12 mouse cellular contexts compared by ENCODE assay signal in the genomic region with DNA sequence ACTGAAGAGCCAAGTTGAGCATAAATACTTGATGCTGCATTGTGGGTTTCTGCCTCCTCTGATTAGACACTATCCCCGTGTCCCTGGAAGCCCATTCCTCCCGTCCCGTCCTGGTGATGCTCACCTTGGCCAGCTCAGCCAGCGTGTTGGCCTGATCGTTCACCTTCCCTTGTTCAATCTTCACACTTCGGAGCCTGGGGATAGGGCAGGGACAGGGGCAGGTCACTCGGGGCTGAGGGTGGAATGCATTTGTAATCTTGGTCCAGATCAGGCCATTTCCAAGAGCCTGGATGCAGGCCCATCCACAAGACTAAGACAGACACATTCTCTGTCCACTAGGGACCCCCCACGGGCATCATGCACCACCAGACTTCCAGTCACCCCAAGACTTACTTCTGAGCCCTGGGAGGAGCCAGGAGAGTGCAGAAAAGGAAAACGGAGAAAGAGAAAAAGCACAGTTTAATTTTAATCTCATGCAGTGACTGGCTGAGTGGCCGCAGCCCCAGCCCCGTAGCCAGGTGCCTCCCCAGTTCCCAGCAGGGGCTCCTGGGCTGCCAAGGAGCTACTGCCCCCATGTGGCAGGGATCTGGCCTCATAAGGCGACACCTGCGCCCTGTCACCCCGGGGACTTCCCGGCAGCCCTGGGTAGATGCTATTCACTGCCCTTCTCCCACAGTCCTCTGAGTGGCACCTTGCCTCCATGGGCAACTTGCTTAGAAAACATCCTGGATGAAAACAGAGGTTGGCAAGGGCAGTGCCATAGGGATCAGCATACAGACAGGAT. TPM values are rescaled to one million over a fixed set of nuclear protein-coding genes. Genes with fewer than 3 reads are reported as not detected.
A peak's percentile ranks its signal among the peaks of the same experiment; 100 is the strongest.
DNase-seq lines count a peak whose midpoint lies in the region; ATAC-seq and TF ChIP-seq lines count a peak whose summit lies in the region.
"Had no signal": no experiment of that assay in that cellular context is flagged by ENCODE, and none has a peak within 500 bp of the region (broad histone marks: within the 10 kb centered on the region; RNA-seq: fewer than 3 reads in every experiment).

No protein-coding gene starts in this region.

- no peaks in the 10 kb centered on the region for H3K79me2 ChIP-seq in heart, adult 2 months (replicated peaks; ENCODE audit: control insufficient read depth, insufficient read depth, low read length)

- TF ChIP-seq CTCF in heart, adult 2 months (IDR thresholded peaks at IDR 0.05): peak; percentile 39
- TF ChIP-seq CTCF in lung, postnatal 0 days (IDR thresholded peaks at IDR 0.05): peak; percentile 37
- TF ChIP-seq CTCF in lung, adult 2 months (IDR thresholded peaks at IDR 0.05; ENCODE audit: insufficient read depth, low read length): no peak
- 0 out of 2 replicates have a peak, but pooled peaks have one; percentile 31 for TF ChIP-seq CTCF in bone marrow, adult 2 months (IDR thresholded peaks at IDR 0.05; ENCODE audit: control insufficient read depth, insufficient read depth, low read length)
- TF ChIP-seq CTCF in cerebellum, adult 2 months (IDR thresholded peaks at IDR 0.05; ENCODE audit: borderline replicate concordance, insufficient read depth, low read depth, low read length): no peak

- H3K27ac ChIP-seq in heart, adult 2 months: no peak overlapping the region
- no peak overlapping the region for H3K27ac ChIP-seq in lung, postnatal 0 days (ENCODE audit: low read length)
- H3K27ac ChIP-seq in bone marrow, adult 2 months (ENCODE audit: control insufficient read depth, insufficient read depth, low read depth, low read length, poor library complexity): no peak overlapping the region
- no peak overlapping the region for H3K27ac ChIP-seq in midbrain, embryonic 13.5 days
- no peak overlapping the region for H3K27ac ChIP-seq in cerebellum, adult 2 months (ENCODE audit: insufficient read depth, low read length)
- H3K27ac ChIP-seq: midbrain, embryonic 15.5 days had no signal

- no peak overlapping the region for H3K4me3 ChIP-seq in heart, adult 2 months
- H3K4me3 ChIP-seq in lung, postnatal 0 days (ENCODE audit: low read depth, low read length): no peak overlapping the region
- no peak overlapping the region for H3K4me3 ChIP-seq in lung, adult 2 months (replicated peaks; ENCODE audit: extremely low read depth, low read depth, low read length)
- no peak overlapping the region for H3K4me3 ChIP-seq in bone marrow, adult 2 months (replicated peaks; ENCODE audit: control insufficient read depth, low read depth, low read length)
- no peak overlapping the region for H3K4me3 ChIP-seq in midbrain, embryonic 13.5 days (replicated peaks)
- H3K4me3 ChIP-seq in cerebellum, adult 2 months (replicated peaks; ENCODE audit: insufficient read depth, low read depth, low read length): no peak overlapping the region
- H3K4me3 ChIP-seq: midbrain, embryonic 15.5 days had no signal

- no peaks in the 10 kb centered on the region for H3K36me3 ChIP-seq in heart, adult 2 months (ENCODE audit: control insufficient read depth, insufficient read depth, low read length)
- H3K36me3 ChIP-seq in lung, postnatal 0 days (ENCODE audit: insufficient read depth, low read length): no peaks in the 10 kb centered on the region
- peaks cover 29% of the 10 kb centered on the region for H3K36me3 ChIP-seq in midbrain, embryonic 13.5 days
- H3K36me3 ChIP-seq: G1E; midbrain, embryonic 15.5 days had no signal

- no peak for TF ChIP-seq EP300 in heart, adult 2 months (IDR thresholded peaks at IDR 0.05; ENCODE audit: insufficient read depth, low read depth, low read length)
- no peak for TF ChIP-seq EP300 in lung, postnatal 0 days (IDR thresholded peaks at IDR 0.05)

- DNase-seq in heart, adult 2 months: no peak
- no peak for DNase-seq in heart, postnatal 36 days
- DNase-seq in lung, postnatal 0 days (ENCODE audit: low spot score): no peak
- DNase-seq in lung, adult 2 months: no peak
- DNase-seq in thymus, postnatal 0 days (ENCODE audit: low spot score): peak; percentile 58
- DNase-seq in cerebellum, adult 2 months: no peak
- DNase-seq: kidney, postnatal 14 days; lung, postnatal 10 days had no signal

- 49% methylated on average over 15 of the region's 15 CpGs for WGBS in heart, adult 2 months
- WGBS in lung, postnatal 0 days: 49% methylated on average over 15 of the region's 15 CpGs
- WGBS in lung, adult 2 months: 51% methylated on average over 15 of the region's 15 CpGs
- 49% methylated on average over 15 of the region's 15 CpGs for WGBS in bone marrow, adult 2 months
- 60% methylated on average over 15 of the region's 15 CpGs for WGBS in midbrain, embryonic 13.5 days
- WGBS in cerebellum, adult 2 months: 50% methylated on average over 15 of the region's 15 CpGs

- intact Hi-C loops in heart, adult 2 months (cut with DNase I): no loop called here
- intact Hi-C loops in heart, postnatal 36 days (cut with DNase I): no loop called here

- ATAC-seq in lung, postnatal 0 days: no peak
- ATAC-seq in midbrain, embryonic 13.5 days: no peak
- ATAC-seq: midbrain, embryonic 15.5 days had no signal

- no peak for TF ChIP-seq POLR2A in heart, adult 2 months (IDR thresholded peaks at IDR 0.05; ENCODE audit: insufficient read depth, low read depth, low read length)
- TF ChIP-seq POLR2A in lung, adult 2 months (IDR thresholded peaks at IDR 0.05; ENCODE audit: borderline replicate concordance, extremely low read depth, low read depth, low read length): no peak
- TF ChIP-seq POLR2A in bone marrow, adult 2 months (IDR thresholded peaks at IDR 0.05; ENCODE audit: borderline replicate concordance, control insufficient read depth, low read depth, low read length): no peak
- no peak for TF ChIP-seq POLR2A in cerebellum, adult 2 months (IDR thresholded peaks at IDR 0.05; ENCODE audit: borderline replicate concordance, insufficient read depth, low read length)

- H3K4me1 ChIP-seq in heart, adult 2 months (ENCODE audit: control insufficient read depth, insufficient read depth, low read length): no peaks in the 10 kb centered on the region
- no peaks in the 10 kb centered on the region for H3K4me1 ChIP-seq in lung, postnatal 0 days (ENCODE audit: insufficient read depth, low read depth, low read length)
- no peaks in the 10 kb centered on the region for H3K4me1 ChIP-seq in lung, adult 2 months (ENCODE audit: control insufficient read depth, insufficient read depth, low read length)
- H3K4me1 ChIP-seq in bone marrow, adult 2 months (ENCODE audit: control insufficient read depth, insufficient read depth, low read length): peaks cover 3% of the 10 kb centered on the region
- peaks cover 6% of the 10 kb centered on the region; the same call in 1 of the 2 replicates for H3K4me1 ChIP-seq in midbrain, embryonic 13.5 days (replicated peaks)
- no peaks in the 10 kb centered on the region for H3K4me1 ChIP-seq in cerebellum, adult 2 months (ENCODE audit: control insufficient read depth, insufficient read depth, low read length)
- H3K4me1 ChIP-seq: midbrain, embryonic 15.5 days had no signal

- H3K27me3 ChIP-seq in heart, adult 2 months (ENCODE audit: control insufficient read depth, insufficient read depth, low read length): no peaks in the 10 kb centered on the region
- no peaks in the 10 kb centered on the region for H3K27me3 ChIP-seq in lung, postnatal 0 days (replicated peaks; ENCODE audit: insufficient read depth, low read length)
- no peaks in the 10 kb centered on the region for H3K27me3 ChIP-seq in midbrain, embryonic 13.5 days
- H3K27me3 ChIP-seq in cerebellum, adult 2 months (ENCODE audit: control insufficient read depth, insufficient read depth, low read length): no peaks in the 10 kb centered on the region
- H3K27me3 ChIP-seq: midbrain, embryonic 15.5 days had no signal

- H3K4me2 ChIP-seq in lung, postnatal 0 days (replicated peaks; ENCODE audit: low read depth, low read length): no peak overlapping the region
- no peak overlapping the region for H3K4me2 ChIP-seq in midbrain, embryonic 13.5 days (replicated peaks)
- H3K4me2 ChIP-seq: midbrain, embryonic 15.5 days had no signal

- no peaks in the 10 kb centered on the region for H3K9me3 ChIP-seq in lung, postnatal 0 days (ENCODE audit: low read length)
- no peaks in the 10 kb centered on the region for H3K9me3 ChIP-seq in midbrain, embryonic 13.5 days
- H3K9me3 ChIP-seq: G1E; midbrain, embryonic 15.5 days had no signal

- H3K9ac ChIP-seq in heart, adult 2 months (ENCODE audit: low read depth, low read length): no peak overlapping the region
- no peak overlapping the region for H3K9ac ChIP-seq in lung, postnatal 0 days (replicated peaks; ENCODE audit: low read depth)
- no peak overlapping the region; the same call in 1 of the 2 replicates for H3K9ac ChIP-seq in midbrain, embryonic 13.5 days (replicated peaks)
- H3K9ac ChIP-seq: midbrain, embryonic 15.5 days had no signal

RNA-seq across cellular contexts. Expression of a gene that starts 7.0 kb away (rescaled TPM):
- total RNA-seq in heart, adult 2 months (2021): 10 to 100 TPM in 1 of 2 experiments, 1 to 10 TPM in 1; 8.9 to 18.6 TPM
- 15.2 and 36.2 TPM in 2 replicates for polyA plus RNA-seq in heart, adult 2 months (2012; rRNA removed)
- total RNA-seq in heart, postnatal 36 days (2021): 10 to 100 TPM; 11.3 to 11.4 TPM
- 9.4 and 10.7 TPM in 2 replicates for polyA plus RNA-seq in lung, postnatal 0 days (2015; fragmentation: Nextera tagmentation; extraction: Ambion mirVana)
- polyA plus RNA-seq in lung, adult 2 months (2012; rRNA removed): 50.3 and 78.3 TPM in 2 replicates
- polyA plus RNA-seq in bone marrow, adult 2 months (2011; ENCODE audit: insufficient read depth, insufficient read length, low replicate concordance, missing spikeins): 19.1 and 44.8 TPM in 2 replicates
- 11.0 and 11.4 TPM in 2 replicates for polyA plus RNA-seq in thymus, postnatal 0 days (2015; fragmentation: Nextera tagmentation; extraction: Ambion mirVana)
- 7.7 and 10.5 TPM in 2 replicates for polyA plus RNA-seq in midbrain, embryonic 13.5 days (2015; fragmentation: Nextera tagmentation; extraction: Ambion mirVana)
- polyA plus RNA-seq in cerebellum, adult 2 months (2012; rRNA removed): 33.1 and 34.0 TPM in 2 replicates

RNA-seq across cellular contexts. Expression of a gene that starts 16.5 kb away (rescaled TPM):
- 10 to 100 TPM; 12.6 to 14.7 TPM for total RNA-seq in heart, adult 2 months (2021)
- polyA plus RNA-seq in heart, adult 2 months (2012; rRNA removed): 21.5 and 29.0 TPM in 2 replicates
- 10 to 100 TPM; 10.4 to 13.6 TPM for total RNA-seq in heart, postnatal 36 days (2021)
- 0.24 and 0.25 TPM in 2 replicates for polyA plus RNA-seq in lung, postnatal 0 days (2015; fragmentation: Nextera tagmentation; extraction: Ambion mirVana)
- 3.4 and 5.0 TPM in 2 replicates for polyA plus RNA-seq in lung, adult 2 months (2012; rRNA removed)
- not detected in 2 replicates for polyA plus RNA-seq in bone marrow, adult 2 months (2011; ENCODE audit: insufficient read depth, insufficient read length, low replicate concordance, missing spikeins)
- 0.36 and 0.85 TPM in 2 replicates for polyA plus RNA-seq in thymus, postnatal 0 days (2015; fragmentation: Nextera tagmentation; extraction: Ambion mirVana)
- 19.6 and 26.9 TPM in 2 replicates for polyA plus RNA-seq in midbrain, embryonic 13.5 days (2015; fragmentation: Nextera tagmentation; extraction: Ambion mirVana)
- polyA plus RNA-seq in cerebellum, adult 2 months (2012; rRNA removed): 19.4 and 22.1 TPM in 2 replicates

RNA-seq across cellular contexts. Expression of a gene that starts 27.2 kb away (rescaled TPM):
- 10 to 100 TPM; 44.6 to 49.1 TPM for total RNA-seq in heart, adult 2 months (2021)
- polyA plus RNA-seq in heart, adult 2 months (2012; rRNA removed): 26.8 and 40.7 TPM in 2 replicates
- total RNA-seq in heart, postnatal 36 days (2021): 10 to 100 TPM; 45.2 to 49.4 TPM
- polyA plus RNA-seq in lung, postnatal 0 days (2015; fragmentation: Nextera tagmentation; extraction: Ambion mirVana): 63.7 and 68.5 TPM in 2 replicates
- 43.8 and 48.0 TPM in 2 replicates for polyA plus RNA-seq in lung, adult 2 months (2012; rRNA removed)
- 27.6 and 41.7 TPM in 2 replicates for polyA plus RNA-seq in bone marrow, adult 2 months (2011; ENCODE audit: insufficient read depth, insufficient read length, low replicate concordance, missing spikeins)
- polyA plus RNA-seq in thymus, postnatal 0 days (2015; fragmentation: Nextera tagmentation; extraction: Ambion mirVana): 93.8 and 98.6 TPM in 2 replicates
- polyA plus RNA-seq in midbrain, embryonic 13.5 days (2015; fragmentation: Nextera tagmentation; extraction: Ambion mirVana): 160 TPM in 2 replicates
- 123 and 145 TPM in 2 replicates for polyA plus RNA-seq in cerebellum, adult 2 months (2012; rRNA removed)

RNA-seq across cellular contexts. Expression of a gene that starts 38.3 kb away (rescaled TPM):
- not detected for total RNA-seq in heart, adult 2 months (2021)
- 0.15 and 0.16 TPM in 2 replicates for polyA plus RNA-seq in heart, adult 2 months (2012; rRNA removed)
- total RNA-seq in heart, postnatal 36 days (2021): not detected
- polyA plus RNA-seq in lung, postnatal 0 days (2015; fragmentation: Nextera tagmentation; extraction: Ambion mirVana): 0.13 and 0.16 TPM in 2 replicates
- polyA plus RNA-seq in lung, adult 2 months (2012; rRNA removed): 0.86 and 1.5 TPM in 2 replicates
- 0.36 and 1.9 TPM in 2 replicates for polyA plus RNA-seq in bone marrow, adult 2 months (2011; ENCODE audit: insufficient read depth, insufficient read length, low replicate concordance, missing spikeins)
- polyA plus RNA-seq in thymus, postnatal 0 days (2015; fragmentation: Nextera tagmentation; extraction: Ambion mirVana): 16.2 TPM in 2 replicates
- not detected in 2 replicates for polyA plus RNA-seq in midbrain, embryonic 13.5 days (2015; fragmentation: Nextera tagmentation; extraction: Ambion mirVana)
- polyA plus RNA-seq in cerebellum, adult 2 months (2012; rRNA removed): 1.8 and 1.9 TPM in 2 replicates

RNA-seq across cellular contexts. Expression of a gene that starts 41.7 kb away (rescaled TPM):
- 1 to 10 TPM; 6.0 to 7.4 TPM for total RNA-seq in heart, adult 2 months (2021)
- 12.7 and 13.9 TPM in 2 replicates for polyA plus RNA-seq in heart, adult 2 months (2012; rRNA removed)
- 1 to 10 TPM; 6.4 to 8.9 TPM for total RNA-seq in heart, postnatal 36 days (2021)
- polyA plus RNA-seq in lung, postnatal 0 days (2015; fragmentation: Nextera tagmentation; extraction: Ambion mirVana): 7.3 and 7.6 TPM in 2 replicates
- 84.2 and 87.0 TPM in 2 replicates for polyA plus RNA-seq in lung, adult 2 months (2012; rRNA removed)
- polyA plus RNA-seq in bone marrow, adult 2 months (2011; ENCODE audit: insufficient read depth, insufficient read length, low replicate concordance, missing spikeins): 20.5 and 70.7 TPM in 2 replicates
- polyA plus RNA-seq in thymus, postnatal 0 days (2015; fragmentation: Nextera tagmentation; extraction: Ambion mirVana): 37.2 and 37.3 TPM in 2 replicates
- polyA plus RNA-seq in midbrain, embryonic 13.5 days (2015; fragmentation: Nextera tagmentation; extraction: Ambion mirVana): 14.6 and 18.3 TPM in 2 replicates
- 69.5 and 70.4 TPM in 2 replicates for polyA plus RNA-seq in cerebellum, adult 2 months (2012; rRNA removed)

Comparison
In these comparisons a context has a peak if more than half of its experiments do, and no peak if none do; other contexts are left out.
1. CTCF ChIP-seq: peak in heart, adult 2 months (single experiment), lung, postnatal 0 days (single experiment) and bone marrow, adult 2 months (single experiment); none in lung, adult 2 months (single experiment) and cerebellum, adult 2 months (single experiment).